Mouse (Mus musculus): Measurements from ENCODE around the gene Trpv3. TPM values are rescaled to one million over a fixed set of nuclear protein-coding genes. Genes with fewer than 3 reads are reported as not detected.
"Not testable (repeated sequence)": the region's sequence is repeated elsewhere in the genome, so short reads cannot be mapped to it uniquely, and the experiment has no call there.

The Trpv3 gene
- total RNA-seq, 2 experiments from 2014 or later, result 0.17 to 0.35 TPM

DNA sequence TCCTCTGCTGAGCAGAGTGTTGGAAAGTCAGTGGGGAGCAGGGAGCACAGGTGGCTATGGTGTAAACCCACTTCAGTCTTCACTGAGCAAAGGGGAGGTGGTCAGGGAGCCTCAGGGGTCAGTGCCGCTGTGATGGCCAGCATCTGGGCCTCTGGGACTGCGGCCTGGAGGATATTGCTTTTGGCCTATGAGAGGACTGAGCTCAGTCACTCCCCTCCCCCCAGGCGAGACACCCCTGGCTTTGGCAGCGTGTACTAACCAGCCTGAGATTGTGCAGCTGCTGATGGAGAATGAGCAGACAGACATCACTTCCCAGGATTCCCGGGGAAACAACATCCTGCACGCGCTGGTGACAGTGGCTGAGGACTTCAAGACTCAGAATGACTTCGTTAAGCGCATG lies 16.2 kb downstream of the Trpv3 start:
- no peak for DNase-seq (ENCODE audit: low spot score in 2 of 2)
- intact Hi-C loops (cut with DNase I), result no loop called here

DNA sequence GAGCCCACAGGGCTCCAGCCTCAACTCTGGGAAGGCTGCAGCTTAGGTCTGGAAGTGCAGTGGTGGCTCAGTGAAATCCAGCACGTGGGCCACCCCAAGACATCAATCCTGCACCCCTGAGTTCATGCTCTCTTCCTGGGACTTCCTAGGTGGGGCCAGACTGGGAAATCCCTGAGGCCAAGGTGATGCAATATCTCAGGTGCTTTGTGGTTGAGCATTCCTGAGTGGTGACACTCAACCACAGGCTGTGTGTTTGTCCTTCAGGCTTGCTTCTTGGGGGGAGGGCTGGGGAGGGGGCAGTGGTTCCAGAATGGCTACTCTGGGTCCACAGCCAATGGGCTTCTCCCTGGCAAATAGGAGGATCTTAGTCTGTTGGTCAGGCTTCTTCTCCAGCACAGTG lies 16.7 kb downstream of the Trpv3 start:
- intact Hi-C loops (cut with DNase I), result no loop called here
- DNase-seq (ENCODE audit: low spot score in 2 of 2), result no peak

DNA sequence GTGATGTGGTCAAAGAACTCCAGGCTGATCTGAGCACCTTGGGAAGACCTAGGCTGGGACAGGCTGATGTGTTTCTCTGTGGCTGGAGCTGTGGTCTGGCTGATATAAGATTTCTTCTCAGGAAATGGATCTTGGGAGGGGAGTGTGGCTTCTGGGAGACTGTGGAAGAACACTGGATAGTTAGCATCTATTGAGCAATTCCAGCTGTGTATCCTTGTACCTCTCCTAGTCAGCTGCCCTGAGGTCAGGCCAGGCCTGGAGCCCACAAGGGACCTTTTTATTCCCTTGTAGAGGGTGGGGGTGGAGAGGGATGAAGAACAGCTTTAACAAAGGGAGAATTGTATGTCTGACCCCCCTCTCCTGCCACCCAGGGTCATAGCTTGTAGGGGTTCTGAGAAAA lies 17.2 kb downstream of the Trpv3 start:
- intact Hi-C loops (cut with DNase I), result no loop called here
- no peak for DNase-seq (ENCODE audit: low spot score in 2 of 2)

DNA sequence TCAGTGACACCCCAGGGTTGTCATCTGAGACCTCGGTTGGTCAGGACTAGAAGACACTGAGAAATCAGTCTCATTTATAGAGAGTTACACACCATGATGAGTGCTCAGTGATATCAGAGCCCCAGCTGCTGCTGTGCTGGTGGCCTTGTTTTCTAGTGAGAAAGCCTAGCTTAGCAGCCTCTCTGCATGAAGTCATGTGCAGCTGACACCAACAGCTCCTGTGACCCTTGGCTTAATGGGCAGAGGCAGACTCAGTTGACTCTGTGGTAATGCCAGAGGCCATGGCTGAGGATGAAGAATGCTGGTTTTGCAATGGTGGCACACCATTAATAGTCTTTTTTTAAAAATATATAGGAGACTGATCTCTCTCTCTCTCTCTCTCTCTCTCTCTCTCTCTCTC lies 22.4 kb downstream of the Trpv3 start:
- intact Hi-C loops (cut with DNase I), result no loop called here
- DNase-seq (ENCODE audit: low spot score in 2 of 2), result no peak

DNA sequence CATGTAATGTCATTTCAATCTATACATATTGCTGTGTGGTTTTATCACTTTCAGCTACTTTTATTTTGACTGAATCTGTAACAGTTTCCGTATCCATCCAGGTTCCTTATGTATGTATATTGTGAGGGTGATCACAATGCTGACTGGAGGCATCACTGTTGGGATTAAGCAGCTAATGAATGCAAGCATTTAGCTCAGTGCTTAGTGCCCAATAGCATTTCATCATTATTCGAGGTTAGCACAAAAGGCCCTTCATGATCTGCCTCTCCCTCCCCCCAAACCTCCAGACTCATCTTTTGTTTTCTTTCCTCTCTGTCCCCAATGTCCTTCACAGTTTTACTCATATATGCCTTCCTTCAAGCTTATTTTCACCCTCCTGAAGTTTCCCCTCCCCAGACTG lies 35.9 kb downstream of the Trpv3 start:
- DNase-seq (ENCODE audit: low spot score in 2 of 2), result no peak
- intact Hi-C loops (cut with DNase I), result no loop called here

DNA sequence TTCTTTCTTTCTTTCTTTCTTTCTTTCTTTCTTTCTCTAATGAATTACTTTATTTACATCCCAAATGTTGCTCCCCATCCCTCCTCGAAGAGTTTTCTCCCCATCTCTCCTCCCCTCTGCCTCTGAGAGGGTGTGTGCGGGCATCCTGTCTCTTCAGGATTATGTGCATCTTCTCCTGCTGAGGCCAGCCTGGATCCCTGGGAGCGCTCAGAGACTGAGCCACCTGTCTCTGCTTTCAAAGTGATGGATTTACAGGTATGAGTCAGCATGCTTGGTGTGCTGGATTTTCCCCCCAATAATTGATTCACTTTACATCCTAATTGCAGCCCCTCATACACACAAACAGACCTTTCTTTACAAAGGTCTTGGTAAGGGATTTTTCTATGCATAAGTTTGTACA lies 48.8 kb downstream of the Trpv3 start:
- no peak for DNase-seq (ENCODE audit: low spot score in 2 of 2)
- intact Hi-C loops (cut with DNase I), result no loop called here

DNA sequence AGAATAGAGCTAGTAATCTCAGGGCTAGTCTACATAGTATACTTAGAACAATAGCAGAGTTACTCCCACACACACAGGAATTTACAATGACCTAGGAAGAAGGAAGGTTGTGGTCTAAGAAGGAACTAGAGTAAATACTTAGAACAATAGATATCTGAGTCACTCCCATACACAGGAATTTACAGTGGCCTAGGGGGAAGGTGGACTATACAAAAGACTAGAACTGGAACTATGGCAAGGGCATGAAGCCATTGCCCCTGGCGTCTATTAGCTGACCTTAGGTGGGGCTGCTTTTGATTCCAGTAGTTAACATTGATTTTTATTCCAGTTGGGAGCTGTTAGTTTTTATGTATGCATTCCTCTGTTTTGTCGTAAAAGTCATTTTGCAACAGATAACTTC lies 51.4 kb downstream of the Trpv3 start:
- intact Hi-C loops (cut with DNase I); DNase-seq (ENCODE audit: low spot score in 2 of 2): not testable (repeated sequence)

DNA sequence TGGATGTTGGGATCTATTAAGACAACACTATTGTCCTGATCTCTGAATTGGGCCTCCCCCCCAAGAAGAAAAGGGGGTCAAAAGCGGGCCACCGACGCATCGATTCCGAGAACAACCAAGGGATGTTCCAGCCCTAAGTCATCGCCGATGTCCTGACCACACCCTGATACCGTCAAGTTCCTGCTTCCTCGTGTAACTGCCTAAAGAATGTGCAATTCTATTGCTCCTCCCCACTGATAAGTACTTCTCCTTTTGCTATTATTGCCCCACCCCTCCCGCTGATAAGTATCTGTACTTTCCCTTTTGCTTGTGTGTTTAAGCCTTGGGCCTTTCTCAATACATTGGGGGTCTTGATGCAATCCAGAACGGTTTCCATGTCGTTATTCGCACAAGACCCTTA lies 53.9 kb downstream of the Trpv3 start:
- DNase-seq (ENCODE audit: low spot score in 2 of 2); intact Hi-C loops (cut with DNase I): not testable (repeated sequence)

DNA sequence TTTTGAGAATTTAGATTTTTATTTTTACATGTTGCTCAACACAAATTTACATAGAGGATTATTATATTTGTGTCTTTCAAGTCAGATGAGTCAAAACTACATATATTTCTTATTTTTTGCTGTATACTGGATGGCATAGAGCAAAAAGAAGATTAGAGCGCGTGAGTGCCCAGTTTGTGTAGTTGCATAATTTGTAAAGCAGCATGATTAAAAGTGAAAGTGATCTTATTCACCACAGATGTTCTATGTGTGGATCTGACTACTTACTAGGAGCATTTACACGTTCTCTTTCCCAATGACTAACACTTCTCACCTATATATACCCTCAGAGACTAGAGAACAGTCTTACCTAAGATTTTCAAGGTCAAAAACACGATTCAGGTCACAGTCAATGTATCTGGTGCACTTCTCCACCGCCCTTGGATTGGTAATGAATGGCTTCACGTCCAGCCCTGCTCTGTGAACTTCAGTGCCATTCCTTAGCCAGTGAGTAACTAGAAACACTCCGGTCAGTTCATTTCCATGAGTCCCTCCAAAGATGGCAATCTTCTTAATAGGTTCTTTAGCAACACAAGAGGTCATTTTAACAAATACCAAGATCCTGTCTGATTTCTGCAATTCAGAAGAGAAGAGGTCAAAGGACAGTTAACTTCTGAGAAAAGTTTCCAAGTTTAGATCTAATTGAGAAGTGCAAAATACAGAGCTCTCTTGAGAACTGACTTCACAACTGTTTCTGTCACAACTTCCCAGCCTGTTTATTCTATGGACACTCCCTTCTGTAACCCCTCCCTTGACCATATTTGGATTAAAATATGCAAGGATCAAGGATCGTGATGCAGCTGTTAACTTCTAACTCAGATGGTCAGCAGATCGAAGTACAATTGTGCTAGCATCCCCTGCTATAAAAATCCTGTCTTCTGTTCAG lies 57.0 kb downstream of the Trpv3 start:
- intact Hi-C loops (cut with DNase I), result no loop called here

DNA sequence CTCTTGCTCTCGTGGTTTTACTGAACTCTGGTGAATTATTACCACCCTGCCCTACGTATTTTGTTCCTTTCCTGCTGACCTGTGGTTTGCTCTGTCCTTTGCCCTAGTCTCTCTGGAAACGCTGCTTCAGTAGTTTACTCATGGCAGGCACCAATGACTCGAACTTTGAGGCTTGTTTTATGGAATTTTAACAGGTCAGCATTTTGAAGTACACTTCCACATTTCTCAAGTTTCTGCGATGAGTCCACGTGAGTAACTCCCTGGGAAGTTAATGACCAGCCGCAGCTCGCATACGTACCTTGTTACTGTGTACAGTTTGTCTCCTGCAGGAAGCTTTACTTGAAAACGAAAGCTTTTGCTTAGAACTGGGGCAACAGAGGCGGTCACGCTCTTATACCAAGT lies 59.3 kb downstream of the Trpv3 start:
- intact Hi-C loops (cut with DNase I), result no loop called here
- DNase-seq (ENCODE audit: low spot score in 2 of 2), result no peak

More for the DNA sequence above, 57.0 kb downstream of the Trpv3 start:
- DNase-seq (ENCODE audit: low spot score in 2 of 2), result no peak

DNA sequence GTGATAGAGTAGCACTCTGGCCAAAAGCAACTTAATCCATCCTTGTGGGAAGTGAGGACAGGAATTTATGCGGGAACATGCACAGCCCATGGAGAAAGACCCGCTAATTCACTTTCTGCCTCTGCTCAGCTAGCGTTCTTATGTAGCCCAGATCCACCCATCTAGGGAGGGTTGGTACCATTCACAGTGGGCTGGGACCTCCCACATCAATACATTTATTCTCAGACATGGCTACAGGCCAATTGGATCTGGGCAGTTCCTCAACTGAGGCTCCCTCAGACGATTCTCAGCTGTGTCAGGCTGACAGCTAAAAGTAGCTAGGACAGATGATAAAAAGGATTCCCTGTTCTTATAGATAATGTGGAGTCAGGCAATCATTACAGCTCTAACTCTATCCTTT lies 60.2 kb downstream of the Trpv3 start:
- DNase-seq (ENCODE audit: low spot score in 2 of 2), result peak; percentile 3 to 13
- intact Hi-C loops (cut with DNase I), result no loop called here

DNA sequence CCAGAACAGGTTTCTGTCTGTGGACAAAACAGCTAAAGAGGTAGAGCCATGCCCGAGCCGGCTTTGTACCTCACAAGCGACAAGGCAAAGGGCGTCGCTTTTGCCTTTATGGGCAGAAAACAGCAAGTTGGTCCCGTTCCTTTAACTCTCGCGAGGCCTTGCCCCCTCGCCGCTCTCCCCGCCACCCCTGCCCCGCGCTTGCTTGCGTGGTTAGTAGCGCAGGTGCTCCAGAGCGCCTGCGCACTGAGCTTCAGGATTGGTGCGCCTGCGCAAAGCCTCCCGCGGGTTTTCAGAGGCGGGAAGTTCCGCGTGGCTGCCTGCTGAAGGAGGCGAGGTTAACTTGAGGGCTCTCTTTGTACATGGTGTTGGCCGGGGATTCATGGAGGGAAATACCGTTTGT lies 62.3 kb downstream of the Trpv3 start, which contains the start of the genes Aspa, Gm49340 and Spata22:
TSS of gene Aspa (minus strand) at position 155 of the 400 bp plus-strand sequence.
TSS of gene Gm49340 (plus strand) at position 300 of the 400 bp plus-strand sequence.
TSS of gene Spata22 (plus strand) at position 300 of the 400 bp plus-strand sequence.
- intact Hi-C loops (cut with DNase I), result no loop called here
- DNase-seq (ENCODE audit: low spot score in 2 of 2), result no peak

DNA sequence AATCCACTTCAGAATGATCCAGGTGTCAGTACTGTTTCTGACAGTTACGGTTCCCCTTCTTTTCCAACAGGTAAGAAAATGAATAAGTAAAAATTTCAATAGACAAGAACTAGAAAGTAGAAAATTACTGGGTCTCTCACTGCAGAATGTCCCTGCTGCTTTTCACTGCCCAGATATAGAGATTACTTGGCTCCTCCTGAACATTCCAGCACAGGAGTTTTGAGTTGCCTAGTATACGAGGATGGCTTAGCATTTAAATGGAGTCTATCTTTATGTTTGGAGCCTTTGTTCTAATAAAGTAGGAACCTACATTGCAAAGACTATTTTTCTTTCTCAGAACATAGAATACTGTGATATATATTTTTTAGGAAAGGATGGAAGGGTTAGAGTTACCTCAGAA lies 66.2 kb downstream of the Trpv3 start:
- no peak for DNase-seq (ENCODE audit: low spot score in 2 of 2)
- intact Hi-C loops (cut with DNase I), result no loop called here

DNA sequence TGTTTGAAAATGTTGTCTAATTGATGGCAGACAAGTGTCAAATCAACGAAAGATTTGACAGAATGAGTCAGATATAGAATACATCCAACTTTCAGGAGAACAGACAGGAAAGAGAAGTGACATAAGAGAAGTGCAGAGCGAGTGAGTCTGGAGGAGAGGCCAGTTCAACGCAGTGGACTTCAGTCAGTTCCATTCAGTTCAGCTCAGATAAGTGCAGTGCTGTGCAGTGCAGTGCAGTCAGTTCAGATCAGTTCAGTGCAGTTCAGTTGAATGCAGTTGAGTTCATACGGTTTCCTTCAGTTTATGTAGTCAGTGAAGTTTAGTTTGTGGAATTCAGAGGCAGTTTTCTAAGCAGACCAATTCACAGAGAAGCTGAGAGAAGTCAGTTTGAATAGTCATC lies 69.7 kb downstream of the Trpv3 start:
- intact Hi-C loops (cut with DNase I), result no loop called here
- DNase-seq (ENCODE audit: low spot score in 2 of 2), result no peak

Other genes with a start within 250 kb of the Trpv3 start
- gene Camkk1, start 248.4 kb upstream of the Trpv3 start, total RNA-seq (2021), result 10 to 100 TPM; 47.2 to 53.4 TPM
- gene Ncbp3, start 219.6 kb upstream of the Trpv3 start, total RNA-seq (2021), result 1 to 10 TPM; 8.0 to 9.7 TPM
- gene Itgae, start 176.8 kb upstream of the Trpv3 start, total RNA-seq (2021), result under 1 TPM; 0.53 to 0.55 TPM
- gene Haspin, start 129.1 kb upstream of the Trpv3 start, total RNA-seq (2021), result under 1 TPM; 0.40 to 0.61 TPM
- under 1 TPM; 0.24 to 0.76 TPM for gene P2rx5, start 107.0 kb upstream of the Trpv3 start, total RNA-seq (2021)
- gene Emc6, start 90.4 kb upstream of the Trpv3 start, total RNA-seq (2021), result 10 to 100 TPM; 67.0 to 70.3 TPM
- gene Tax1bp3, start 90.3 kb upstream of the Trpv3 start, total RNA-seq (2021), result 10 to 100 TPM; 14.5 to 16.3 TPM
- 10 to 100 TPM; 15.5 to 18.9 TPM for gene Ctns, start 68.3 kb upstream of the Trpv3 start, total RNA-seq (2021)
- gene Shpk, start 67.9 kb upstream of the Trpv3 start, total RNA-seq (2021), result 1 to 10 TPM; 2.2 TPM
- under 1 TPM; 0.13 to 0.42 TPM for gene Trpv1, start 33.1 kb upstream of the Trpv3 start, total RNA-seq (2021)
- 1 to 10 TPM; 3.2 to 4.0 TPM for gene Aspa, start 62.2 kb downstream of the Trpv3 start, total RNA-seq (2021)
- gene Gm49340, start 62.4 kb downstream of the Trpv3 start, total RNA-seq (2021), result not detected
- gene Spata22, start 62.4 kb downstream of the Trpv3 start, total RNA-seq (2021), result not detected
- gene Olfr20, start 83.4 kb downstream of the Trpv3 start, total RNA-seq (2021), result not detected
- not detected for gene Olfr376, start 103.9 kb downstream of the Trpv3 start, total RNA-seq (2021)
- gene Olfr1, start 132.2 kb downstream of the Trpv3 start, total RNA-seq (2021), result not detected
- not detected for gene Olfr378, start 161.1 kb downstream of the Trpv3 start, total RNA-seq (2021)
- gene Olfr380, start 190.1 kb downstream of the Trpv3 start, total RNA-seq (2021), result not detected
- not detected for gene Olfr381, start 224.2 kb downstream of the Trpv3 start, total RNA-seq (2021)
- gene Olfr382, start 249.8 kb downstream of the Trpv3 start, total RNA-seq (2021), result not detected